Mouse (Mus musculus) erythroblast, embryonic 14.5 days (primary cell): Measurements from ENCODE around the gene Kdm4c. TPM values are rescaled to one million over a fixed set of nuclear protein-coding genes. Genes with fewer than 3 reads are reported as not detected.
"Not testable (repeated sequence)": the region's sequence is repeated elsewhere in the genome, so short reads cannot be mapped to it uniquely, and the experiment has no call there.

ENCODE experiments used
- H3K27me3 ChIP-seq: 2 replicates; pipeline ENCODE4 v1.6.1; 2012; ENCODE audit warnings: inconsistent platforms; ENCODE audit not compliant: control insufficient read depth
- H3K36me3 ChIP-seq: 2 replicates; pipeline ENCODE4 v1.6.1; 2012; ENCODE audit warnings: mild to moderate bottlenecking, inconsistent platforms; ENCODE audit not compliant: control insufficient read depth
- H3K4me1 ChIP-seq: 2 replicates; pipeline ENCODE4 v1.6.1; 2012; ENCODE audit warnings: inconsistent platforms; ENCODE audit not compliant: control insufficient read depth
- H3K4me3 ChIP-seq: replicated peaks from 2 replicates; pipeline ENCODE3; 2012; ENCODE audit warnings: moderate library complexity, mild to moderate bottlenecking, inconsistent platforms
- H3K9me3 ChIP-seq: 2 replicates; pipeline ENCODE4 v1.6.1; 2012; ENCODE audit warnings: low read length, inconsistent platforms, mixed read lengths; ENCODE audit not compliant: control insufficient read depth
- GATA1 ChIP-seq: IDR thresholded peaks from 2 replicates; pipeline ENCODE4 v1.6.1; 2012; ENCODE audit warnings: low read length, inconsistent platforms, mixed read lengths
- TAL1 ChIP-seq: IDR thresholded peaks from 3 replicates; pipeline ENCODE4 v1.6.1; 2012; ENCODE audit warnings: low read length, inconsistent platforms, mixed read lengths
- polyA plus RNA-seq: library from polyadenylated mRNA; stranded (reverse); fragments of >175 nt; gene quantifications from 2 replicates; pipeline ENCODE4 v1.2.3, GENCODE M21; 2012

Gene Kdm4c
- polyA plus RNA-seq, 1 experiment = 0.02 TPM

DNA sequence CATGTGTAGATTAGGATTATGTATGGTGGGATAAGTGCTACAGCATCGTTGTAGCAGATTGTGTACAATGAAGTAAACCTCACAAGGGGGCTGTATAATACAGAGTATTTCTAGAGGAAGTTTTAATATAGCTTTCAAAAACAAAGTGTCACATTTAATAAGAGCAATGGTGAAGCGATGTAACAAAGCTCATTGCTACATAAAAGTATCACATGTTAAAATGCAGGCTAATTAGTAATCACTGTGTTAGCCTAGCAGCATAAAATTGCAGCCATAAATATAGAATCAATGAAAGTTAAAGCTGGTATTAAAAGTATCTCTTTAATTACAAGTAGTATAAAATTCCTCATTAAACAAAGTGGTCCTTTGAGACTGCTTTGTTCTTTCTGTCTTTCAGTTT, 150.9 kb downstream of the Kdm4c start:
- Histone ChIP-seq H3K9me3 (no peaks in the 10 kb centered on the region), H3K27me3 (no peaks in the 10 kb centered on the region), H3K4me3 (no peak overlapping the region), H3K36me3 (peaks cover 6% of the 10 kb centered on the region), H3K4me1 (no peaks in the 10 kb centered on the region)
- TF ChIP-seq GATA1 = no peak
- no peak for TF ChIP-seq TAL1

DNA sequence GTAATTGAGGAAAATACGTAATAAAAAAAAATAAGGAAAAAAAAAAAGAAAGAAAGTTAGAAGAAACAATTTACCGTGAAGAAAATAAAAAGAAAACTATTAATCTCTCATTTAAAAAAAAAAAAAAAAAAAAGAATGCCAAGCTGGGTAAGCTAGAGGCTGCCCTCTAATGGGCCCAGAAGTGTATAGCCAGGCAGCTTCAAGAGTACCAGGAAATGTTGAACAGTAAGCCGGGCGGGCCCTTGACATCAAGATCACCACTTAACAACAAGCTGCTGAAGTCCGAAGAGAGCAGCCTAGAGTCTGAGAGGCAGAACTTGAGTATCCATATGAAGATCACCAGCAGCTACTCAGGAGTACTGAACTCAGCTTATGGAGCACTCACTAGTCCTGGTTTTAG, 154.3 kb downstream of the Kdm4c start:
- no peak overlapping the region for H3K4me3 ChIP-seq

DNA sequence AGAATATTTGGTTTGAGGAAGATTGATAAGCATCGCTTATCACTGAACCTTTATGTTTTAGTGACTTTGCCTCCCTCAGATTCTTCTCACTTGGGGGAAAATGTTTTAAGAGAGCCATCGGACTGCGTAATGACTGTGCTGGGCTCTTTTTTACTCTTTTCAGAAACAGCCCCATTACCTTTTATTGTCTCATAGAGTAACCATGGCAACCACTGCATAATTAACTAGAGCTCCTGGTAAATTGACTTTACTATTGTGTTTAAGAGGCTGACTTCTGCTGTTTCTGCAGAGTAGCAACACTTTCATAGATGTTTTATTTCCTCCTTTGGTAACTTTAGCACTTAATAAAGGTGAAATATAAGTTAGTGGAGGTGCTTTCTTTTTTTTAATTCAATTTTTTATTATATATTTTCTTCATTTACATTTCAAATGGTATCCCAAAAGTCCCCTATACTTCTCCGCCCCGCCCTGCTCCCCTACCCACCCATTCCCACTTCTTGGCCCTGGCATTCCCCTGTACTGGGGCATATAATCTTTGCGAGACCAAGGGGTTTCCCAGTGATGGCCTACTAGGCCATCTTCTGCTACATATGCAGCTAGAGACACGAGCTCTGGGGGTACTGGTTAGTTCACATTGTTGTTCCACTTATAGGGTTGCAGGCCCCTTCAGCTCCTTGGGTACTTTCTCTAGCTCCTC, 159.5 kb downstream of the Kdm4c start:
- peaks cover 18% of the 10 kb centered on the region for H3K36me3 ChIP-seq
- not testable (repeated sequence) for H3K4me3 ChIP-seq, H3K9me3 ChIP-seq

More for the DNA sequence above, 154.3 kb downstream of the Kdm4c start:
- Histone ChIP-seq H3K27me3 (no peaks in the 10 kb centered on the region), H3K9me3 (no peaks in the 10 kb centered on the region), H3K4me1 (no peaks in the 10 kb centered on the region), H3K36me3 (peaks cover 7% of the 10 kb centered on the region)
- no peak for TF ChIP-seq GATA1
- TF ChIP-seq TAL1 = no peak

DNA sequence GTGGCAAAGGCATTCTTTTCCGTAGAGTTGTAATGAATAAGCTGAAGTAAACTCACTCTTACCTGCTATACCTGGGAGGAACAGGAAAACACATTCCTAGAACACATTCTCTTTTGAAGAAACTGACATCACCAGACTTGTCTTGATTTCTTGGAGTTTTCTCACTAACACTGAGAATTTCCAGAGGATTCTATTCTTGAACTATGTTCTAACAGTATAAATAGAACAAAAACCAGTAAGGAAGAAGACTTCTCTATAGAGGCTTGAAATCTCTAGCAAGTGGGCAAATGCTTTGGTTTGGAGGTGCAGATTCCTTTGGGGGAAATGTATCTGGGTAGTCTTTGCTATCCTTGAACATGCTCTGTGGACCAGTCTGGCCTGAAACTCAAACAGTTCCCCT, 166.4 kb downstream of the Kdm4c start:
- TF ChIP-seq GATA1 = no peak
- TF ChIP-seq TAL1 = no peak
- Histone ChIP-seq H3K4me1 (no peaks in the 10 kb centered on the region), H3K4me3 (no peak overlapping the region), H3K9me3 (no peaks in the 10 kb centered on the region), H3K27me3 (no peaks in the 10 kb centered on the region), H3K36me3 (peaks cover 15% of the 10 kb centered on the region)

More for the DNA sequence above, 159.5 kb downstream of the Kdm4c start:
- not testable (repeated sequence) for H3K27me3 ChIP-seq, H3K4me1 ChIP-seq

DNA sequence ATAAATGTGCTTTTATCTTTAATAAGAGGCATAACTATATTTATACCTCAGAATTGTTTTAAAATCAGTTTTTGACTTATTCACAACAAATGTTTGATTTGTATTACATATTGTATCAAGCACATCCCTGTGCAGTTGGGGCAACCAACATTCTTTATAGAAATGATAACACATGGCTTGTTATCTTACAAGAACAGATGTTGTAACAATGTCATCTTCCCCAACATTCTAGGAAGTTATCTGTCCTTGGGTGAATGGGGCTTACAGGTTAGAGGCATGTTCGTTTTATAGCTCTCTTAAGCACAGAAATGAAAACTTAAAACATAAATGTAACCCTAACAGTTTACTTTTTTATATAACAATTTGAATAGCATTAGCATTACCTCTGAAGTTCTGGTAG, 177.5 kb downstream of the Kdm4c start:
- Histone ChIP-seq H3K9me3 (no peaks in the 10 kb centered on the region), H3K27me3 (no peaks in the 10 kb centered on the region), H3K4me3 (no peak overlapping the region), H3K36me3 (no peaks in the 10 kb centered on the region), H3K4me1 (no peaks in the 10 kb centered on the region)
- no peak for TF ChIP-seq TAL1
- no peak for TF ChIP-seq GATA1

Other genes starting within 250 kb of the Kdm4c start
- gene Frmd3, start 229.1 kb upstream of the Kdm4c start, polyA plus RNA-seq = 0.01 TPM in 1 of 2 replicates, not detected in the other